Mouse (Mus musculus) spleen, postnatal 10 days (tissue): ENCODE results near the gene Tmigd1.
"Not testable (repeated sequence)": the region's sequence is repeated elsewhere in the genome, so short reads cannot be mapped to it uniquely, and the experiment has no call there.

Experiments used
- DNase-seq, 2 experiments: peaks; one replicate each; pipeline ENCODE4 v3.0.0; 2021 to 2022; ENCODE audit warnings: low spot score in 2 of 2

Gene Tmigd1

DNA sequence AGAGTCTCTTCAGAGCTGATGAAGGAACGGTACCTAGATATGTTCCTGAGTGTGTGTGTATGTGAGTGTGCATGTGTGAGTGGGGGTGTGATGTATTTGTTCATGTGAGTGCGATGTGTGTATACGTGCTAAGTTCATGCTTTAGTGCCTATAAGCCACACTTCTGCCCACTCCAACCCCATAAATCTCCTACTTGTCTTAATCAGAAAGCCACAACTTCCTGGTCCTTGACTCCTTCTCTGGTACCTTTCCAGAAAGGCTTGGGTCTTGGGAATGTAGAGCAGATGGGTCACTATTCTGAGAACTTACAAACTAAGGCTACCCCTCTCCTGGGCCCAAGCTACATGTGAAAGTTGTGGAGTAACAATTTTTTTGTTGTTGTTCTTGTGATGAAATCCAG is 3.2 kb upstream of the Tmigd1 start:
- DNase-seq = no peak

DNA sequence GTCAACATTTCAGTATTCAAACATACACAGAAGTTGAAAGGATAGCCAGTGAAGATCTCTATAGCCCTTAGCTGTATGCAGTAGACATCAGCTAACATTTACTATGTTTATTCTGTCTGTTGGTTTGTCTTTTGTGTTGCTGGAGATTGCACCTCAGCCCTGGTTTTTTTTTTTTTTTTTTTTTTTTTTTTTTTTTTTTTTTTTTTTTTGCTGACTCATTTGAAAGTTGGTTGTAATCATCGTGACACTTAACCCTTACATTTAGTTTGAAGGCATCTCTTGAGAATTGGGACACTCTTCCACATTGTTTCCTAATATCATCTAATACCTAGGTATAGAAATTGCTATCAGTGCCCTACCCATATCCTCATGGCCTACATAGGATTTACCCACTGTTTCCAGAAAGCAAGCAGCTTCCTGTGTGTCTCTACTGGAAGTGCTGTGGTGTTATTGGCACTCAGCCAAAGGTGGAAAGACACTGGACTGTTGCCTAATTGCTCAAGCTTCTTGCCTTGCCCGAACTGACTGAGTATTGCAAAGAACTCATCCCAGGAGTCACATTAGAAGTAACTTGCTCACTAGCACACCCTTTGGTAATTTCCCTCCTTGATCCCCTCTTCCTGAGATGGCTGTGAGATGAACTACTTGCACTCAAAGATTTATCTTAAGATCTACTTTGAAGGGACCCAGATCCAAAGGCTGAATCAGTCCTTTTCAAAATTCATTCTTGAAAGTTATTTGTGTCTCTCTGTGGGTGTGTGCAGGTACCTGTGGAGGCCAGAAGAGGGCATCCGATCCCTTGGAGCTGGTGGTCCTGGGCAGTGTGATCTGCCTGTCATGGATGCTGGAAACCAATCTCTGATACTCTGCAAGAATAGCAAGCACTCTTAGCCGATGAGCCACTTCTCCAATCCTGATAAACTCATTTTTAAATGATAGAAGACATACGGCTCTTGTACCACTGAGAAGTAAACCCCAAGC is 1.9 kb upstream of the Tmigd1 start:
- no peak for DNase-seq

DNA sequence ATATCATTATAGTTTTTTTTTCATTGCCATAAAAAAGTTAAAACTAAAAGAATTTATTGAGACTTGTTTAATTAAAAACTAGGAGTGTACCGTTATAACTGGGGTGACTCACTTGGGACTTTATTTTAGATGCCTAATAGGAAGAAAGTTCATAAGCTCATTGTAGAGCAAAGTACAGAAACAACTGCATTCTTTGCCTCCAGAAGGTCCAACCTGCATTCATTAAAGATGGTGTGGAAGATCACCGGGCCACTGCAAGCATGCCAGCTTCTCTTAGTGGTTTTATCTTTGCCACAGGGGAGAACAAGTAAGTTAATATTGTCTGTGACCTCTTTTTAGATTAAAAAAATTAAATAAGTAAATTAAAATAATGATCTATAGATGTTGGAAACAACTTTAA is 2.4 kb downstream of the Tmigd1 start:
- no peak for DNase-seq

DNA sequence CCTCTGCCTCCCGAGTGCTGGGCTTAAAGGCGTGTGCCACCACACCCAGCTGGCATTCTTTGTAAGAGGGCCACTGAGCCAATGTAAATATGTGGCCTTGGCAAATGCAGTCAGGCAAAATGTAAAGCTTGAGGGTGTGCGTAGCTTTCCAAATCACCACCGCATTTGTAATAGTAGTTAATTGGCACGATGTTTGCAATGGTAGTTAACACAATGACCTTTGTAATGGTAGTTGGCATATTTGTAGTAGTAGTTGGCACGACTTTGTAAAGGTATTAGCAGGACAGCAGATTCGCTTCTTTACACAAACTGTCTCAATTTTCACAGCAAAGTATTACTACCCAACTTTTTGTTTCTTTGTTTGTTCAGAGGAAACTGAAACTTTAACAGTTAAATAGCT is 6.7 kb downstream of the Tmigd1 start:
- no peak for DNase-seq

- DNase-seq = no peak
Observed at GRCm38 (mm10) chr11:76911325-76912054, 9.5 kb downstream of the Tmigd1 start.

- DNase-seq = no peak
Observed at GRCm38 (mm10) chr11:76912055-76912395, 10.1 kb downstream of the Tmigd1 start.

DNA sequence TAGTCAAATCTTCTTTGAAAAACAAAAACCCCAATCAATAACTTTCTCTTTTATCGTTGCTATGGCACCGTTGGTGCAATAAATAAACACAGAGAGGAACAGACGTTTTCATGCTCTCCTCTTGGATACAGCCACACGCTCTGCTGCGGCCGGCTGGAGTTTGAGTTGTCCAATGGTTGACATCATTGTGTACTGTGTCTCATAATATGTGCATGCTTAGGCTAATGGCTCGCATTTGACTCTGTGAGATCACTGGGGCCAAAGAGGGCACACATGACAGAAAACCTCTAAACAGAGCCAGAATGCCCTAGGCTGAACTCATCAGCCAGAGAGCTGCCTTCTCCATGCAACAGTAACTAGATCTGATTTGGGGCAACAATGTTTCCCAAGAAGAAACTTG is 12.4 kb downstream of the Tmigd1 start:
- no peak for DNase-seq

GRCm38 (mm10) chr11:76916539-76917229 is 14.7 kb downstream of the Tmigd1 start:
- no peak for DNase-seq

DNA sequence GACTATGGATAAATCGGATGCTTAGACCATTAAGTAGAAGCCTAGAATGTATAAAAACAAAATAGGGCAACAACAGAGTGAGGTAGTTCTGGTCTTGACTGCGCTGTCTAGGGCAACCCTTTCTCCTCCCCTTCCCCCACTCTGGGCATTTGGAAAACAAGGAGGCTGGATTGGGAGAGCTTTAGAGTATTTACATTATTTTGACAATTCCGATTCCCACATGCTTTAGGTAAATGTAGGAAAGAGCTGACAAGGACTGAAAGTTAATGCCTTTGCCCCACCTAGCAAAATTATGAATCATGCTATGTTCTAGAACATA is 15.2 kb downstream of the Tmigd1 start:
- no peak for DNase-seq

GRCm38 (mm10) chr11:76920607-76921006 is 18.6 kb downstream of the Tmigd1 start:
- DNase-seq = no peak

GRCm38 (mm10) chr11:76924759-76925236 is 22.8 kb downstream of the Tmigd1 start, which contains the start of gene Blmh:
Gene Blmh, plus strand, starts transcription at chr11:76924809.
- DNase-seq = no peak

GRCm38 (mm10) chr11:76928586-76928985 is 26.6 kb downstream of the Tmigd1 start:
- not testable (repeated sequence) for DNase-seq

DNA sequence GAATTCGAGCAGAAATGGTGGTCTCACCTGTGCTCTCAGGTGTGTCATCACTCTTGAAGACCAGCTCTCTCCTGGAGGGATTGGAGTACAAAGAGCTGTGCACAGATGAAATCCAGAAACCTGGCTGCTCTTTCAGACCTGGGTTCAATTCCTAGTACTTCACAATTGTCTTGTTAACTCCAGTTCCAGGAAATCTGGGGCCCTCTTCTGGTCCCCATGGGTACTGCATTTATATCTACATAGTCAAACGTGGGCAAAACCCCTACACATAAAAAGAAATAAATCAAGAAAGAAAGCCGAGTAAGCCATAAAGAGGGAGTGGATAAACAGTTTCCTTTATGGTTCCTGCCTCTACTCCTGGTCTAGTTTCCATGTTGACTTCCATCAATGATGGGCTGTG is 31.2 kb downstream of the Tmigd1 start:
- DNase-seq = no peak

- DNase-seq = no peak
Observed at GRCm38 (mm10) chr11:76936578-76936977, 34.6 kb downstream of the Tmigd1 start.

DNA sequence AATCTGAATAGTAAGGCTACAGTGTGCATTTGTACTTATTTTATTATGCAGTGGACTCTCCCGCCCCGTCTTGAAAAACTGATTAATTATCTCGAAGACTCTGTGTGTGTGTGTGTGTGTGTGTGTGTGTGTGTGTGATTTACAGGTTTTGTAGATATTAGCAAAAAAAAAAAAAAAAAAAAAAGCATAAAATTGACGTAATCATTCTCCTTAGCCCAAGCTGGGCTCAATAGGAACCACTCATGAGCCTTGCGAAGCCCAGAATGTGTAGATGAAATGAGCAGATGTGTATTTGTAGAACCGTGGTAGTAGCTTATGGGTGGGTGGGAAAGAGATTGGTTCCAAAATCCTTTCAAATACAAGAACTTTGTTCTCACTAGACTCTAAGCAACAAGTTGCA is 42.9 kb downstream of the Tmigd1 start:
- DNase-seq = no peak

DNA sequence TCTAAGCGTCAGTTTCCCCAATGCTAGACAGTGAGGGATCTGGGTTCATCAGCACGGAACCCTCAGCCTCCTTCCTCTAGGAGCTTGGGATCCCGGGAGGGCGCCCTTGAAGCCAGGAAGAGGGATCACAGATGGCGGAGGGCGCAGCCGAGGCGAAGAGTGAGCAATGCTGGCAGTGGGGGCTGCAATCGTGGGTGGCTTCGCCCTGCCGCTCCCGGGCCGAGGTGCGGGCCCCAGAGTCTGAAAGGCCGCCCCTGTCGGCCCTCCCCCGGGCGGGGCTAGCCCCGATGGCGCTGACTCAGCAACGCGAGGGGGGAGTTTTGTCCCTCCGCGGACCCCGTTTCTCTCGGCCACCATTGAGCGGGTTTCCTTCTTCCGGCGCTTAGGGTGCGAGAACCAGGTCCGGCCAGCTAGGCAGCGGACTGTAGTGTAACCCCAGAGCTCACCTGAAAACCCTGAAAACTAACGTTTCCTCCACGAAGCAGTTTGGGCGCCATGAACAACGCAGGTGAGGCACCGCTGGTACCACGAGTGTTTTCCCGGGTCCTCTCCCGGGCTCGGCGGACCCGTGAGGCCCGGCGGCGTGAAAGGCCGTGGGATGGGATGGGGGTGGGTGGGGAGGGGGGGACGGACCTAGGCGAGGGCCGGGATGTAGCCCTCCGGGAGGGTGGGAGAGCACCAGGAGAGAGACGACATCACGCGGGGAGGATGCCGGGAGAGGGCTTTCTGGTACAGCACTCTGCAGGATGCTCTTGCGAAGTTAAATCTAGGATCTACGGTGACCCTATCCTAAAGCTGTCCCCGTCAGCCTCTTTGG is 43.6 kb downstream of the Tmigd1 start:
- DNase-seq = peak; percentile 91 to 92

DNA sequence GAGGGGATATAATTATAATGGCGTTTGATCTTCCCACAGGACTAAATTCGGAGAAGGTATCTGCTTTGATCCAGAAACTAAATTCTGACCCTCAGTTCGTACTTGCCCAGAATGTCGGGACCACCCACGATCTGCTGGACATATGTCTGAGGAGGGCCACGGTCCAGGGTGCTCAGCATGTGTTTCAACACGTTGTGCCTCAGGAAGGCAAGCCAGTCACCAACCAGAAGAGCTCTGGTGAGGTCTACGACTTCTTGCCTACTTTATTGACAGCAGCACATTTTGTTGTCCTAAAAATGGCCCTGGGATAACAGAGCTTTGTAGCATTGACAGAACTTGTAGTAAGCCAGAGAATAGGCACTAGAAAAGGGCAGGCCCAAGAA is 44.2 kb downstream of the Tmigd1 start:
- peak; percentile 15 to 21 for DNase-seq

DNA sequence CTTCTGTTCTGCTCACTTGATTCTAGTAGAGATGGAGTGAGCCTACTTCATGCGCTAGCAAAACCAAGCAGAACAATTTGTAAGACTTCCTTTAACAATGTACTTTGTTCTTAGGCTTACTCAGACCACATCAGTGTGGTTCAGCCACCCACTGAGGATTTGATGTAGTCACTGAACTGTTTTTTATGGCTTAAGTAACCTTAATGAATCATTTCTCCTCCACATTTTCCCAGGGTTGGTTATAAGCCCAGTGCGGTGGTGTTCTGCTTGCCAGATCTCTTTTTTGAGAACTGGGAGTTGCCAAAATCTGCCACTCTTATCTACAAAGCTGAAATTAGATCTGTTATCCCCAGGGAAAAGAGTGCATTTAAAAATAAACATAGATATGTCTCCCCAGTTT is 51.6 kb downstream of the Tmigd1 start:
- no peak for DNase-seq

DNA sequence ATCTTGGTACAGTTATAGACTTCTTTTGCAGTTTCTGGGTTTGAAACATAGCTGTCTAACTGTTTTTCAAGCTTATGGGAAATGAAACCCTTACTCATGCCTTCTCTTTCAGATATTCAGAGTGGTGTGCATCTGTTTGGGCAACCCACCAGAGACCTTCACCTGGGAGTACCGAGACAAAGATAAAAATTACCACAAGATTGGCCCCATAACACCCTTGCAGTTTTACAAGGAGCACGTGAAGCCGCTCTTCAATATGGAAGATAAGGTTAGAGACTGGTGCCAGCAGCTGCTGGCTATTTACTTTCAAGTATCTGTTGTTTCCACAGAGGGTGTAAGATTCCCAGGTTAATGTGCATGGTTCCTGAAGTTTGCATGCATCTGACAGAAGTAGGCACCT is 63.7 kb downstream of the Tmigd1 start:
- DNase-seq = no peak
